In genomic region chr3:154842247-154842646, GRCm38 (mm10) we compare ENCODE assay signal across 19 mouse cellular contexts.
"Had no signal": no experiment of that assay in that cellular context is flagged by ENCODE, and none has a peak within 500 bp of the region (broad histone marks: within the 10 kb centered on the region; RNA-seq: fewer than 3 reads in every experiment).

No protein-coding gene starts in this region.

- H3K27ac ChIP-seq: limb, embryonic 12.5 days; limb, embryonic 15.5 days; liver, embryonic 14.5 days; macrophage; stomach, embryonic 15.5 days had no signal

- ATAC-seq: liver, postnatal 0 days; lung, postnatal 0 days had no signal

- H3K4me1 ChIP-seq: limb, embryonic 15.5 days; stomach, embryonic 15.5 days had no signal

- H3K9me3 ChIP-seq: limb, embryonic 12.5 days; limb, embryonic 15.5 days; stomach, embryonic 15.5 days had no signal

- H3K36me3 ChIP-seq: limb, embryonic 12.5 days; limb, embryonic 15.5 days; stomach, embryonic 15.5 days had no signal

- H3K27me3 ChIP-seq: limb, embryonic 12.5 days; limb, embryonic 15.5 days; stomach, embryonic 15.5 days had no signal

- H3K4me2 ChIP-seq: limb, embryonic 12.5 days; limb, embryonic 15.5 days; liver, embryonic 11.5 days; lung, embryonic 14.5 days; midbrain, embryonic 11.5 days; stomach, embryonic 15.5 days had no signal

- H3K9ac ChIP-seq: limb, embryonic 12.5 days; limb, embryonic 15.5 days; liver, embryonic 14.5 days; liver, postnatal 0 days; lung, embryonic 14.5 days; stomach, embryonic 15.5 days had no signal

- DNase-seq: kidney, adult 9 months; kidney, postnatal 14 days; kidney, postnatal 4 days; left cerebral cortex, postnatal 4 days; liver, postnatal 0 days; lung, embryonic 14.5 days; midbrain, embryonic 14.5 days; right cerebral cortex, adult 18-20 months; right cerebral cortex, postnatal 14 days; right cerebral cortex, postnatal 4 days; thymus, postnatal 25 days had no signal

- H3K4me3 ChIP-seq: limb, embryonic 12.5 days; limb, embryonic 15.5 days; stomach, embryonic 15.5 days had no signal
